Mouse (Mus musculus) left cerebral cortex, postnatal 36 days (tissue): ENCODE measurements at regions not wholly inside any gene's neighbourhood (a gene's known extent, or its start where the extent isn't known, plus 50 kb on each side); places are given as distances from the start of the nearest gene placed in this dataset.

Experiments
- DNase-seq, 2 experiments: peaks; one replicate each; pipeline ENCODE4 v3.0.0; 2021 to 2022; ENCODE audit warnings: low spot score in 2 of 2, mixed read lengths in 1 of 2
- intact Hi-C: fragments of 180-260 bp; cut with DNase I; formaldehyde crosslinking; loops from one replicate; pipeline ENCODE4 v1.15.1; 2025

- intact Hi-C loops, result loop anchor here (5.0 to 10.0 kb wide), 3 partner anchors 58 to 345 kb away; no protein-coding TSS in a partner anchor
- no peak for DNase-seq
Measured at GRCm38 (mm10) chr4:33739211-33739904, 185.0 kb upstream of the Cnr1 start.

DNA sequence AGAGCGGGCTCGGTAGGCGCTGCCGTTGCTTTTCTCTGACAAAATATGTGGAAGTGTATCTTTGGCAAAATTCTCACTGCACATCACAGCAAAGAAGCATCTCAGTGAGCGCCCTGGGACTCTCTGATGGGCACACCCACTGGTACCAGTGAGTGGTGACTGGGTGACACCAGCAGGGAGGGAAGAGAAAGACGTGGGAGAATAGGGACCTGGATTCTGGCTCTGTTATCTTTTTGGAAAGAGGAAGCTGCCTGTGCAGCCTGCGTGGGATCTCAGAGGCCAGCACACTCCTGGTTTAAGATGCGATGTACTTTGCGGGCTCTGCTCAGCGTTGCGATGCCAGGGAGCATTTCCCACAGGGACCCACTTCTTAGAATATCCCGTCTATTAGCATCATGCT lies 183.4 kb upstream of the Cnr1 start:
- intact Hi-C loops, result no loop called here
- DNase-seq, result no peak

- no peak for DNase-seq
- intact Hi-C loops, result no loop called here
Measured at GRCm38 (mm10) chr4:33745180-33745579, 179.2 kb upstream of the Cnr1 start.

GRCm38 (mm10) chr4:33747316-33747895 lies 177.0 kb upstream of the Cnr1 start:
- intact Hi-C loops, result no loop called here
- peak in 1 of 2 experiments; percentile 19 for DNase-seq

GRCm38 (mm10) chr4:33767721-33768120 lies 156.7 kb upstream of the Cnr1 start:
- intact Hi-C loops, result no loop called here

GRCm38 (mm10) chr4:33786027-33786426 lies 138.4 kb upstream of the Cnr1 start:
- intact Hi-C loops, result no loop called here
- DNase-seq, result no peak

More at GRCm38 (mm10) chr4:33767721-33768120, 156.7 kb upstream of the Cnr1 start:
- no peak for DNase-seq

DNA sequence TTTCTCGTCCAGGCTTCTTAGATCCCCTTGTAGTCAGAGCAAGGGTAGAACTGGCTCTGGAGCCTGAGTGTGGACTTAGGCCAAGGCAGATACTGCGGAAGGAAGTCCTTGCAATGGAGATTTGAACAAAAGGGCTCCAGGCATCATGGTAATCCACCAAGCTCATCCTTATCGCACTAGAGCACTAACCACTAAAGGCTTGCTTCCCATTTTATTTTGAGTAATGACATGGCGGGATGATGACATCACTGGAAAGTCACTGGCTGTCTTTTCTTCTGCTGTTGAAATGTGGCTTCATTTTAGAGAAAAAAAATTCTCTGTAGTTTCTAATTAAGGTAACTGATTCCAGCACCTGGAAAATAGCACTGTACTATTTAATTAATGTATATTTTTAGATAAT lies 137.4 kb upstream of the Cnr1 start:
- intact Hi-C loops, result no loop called here
- no peak for DNase-seq

DNA sequence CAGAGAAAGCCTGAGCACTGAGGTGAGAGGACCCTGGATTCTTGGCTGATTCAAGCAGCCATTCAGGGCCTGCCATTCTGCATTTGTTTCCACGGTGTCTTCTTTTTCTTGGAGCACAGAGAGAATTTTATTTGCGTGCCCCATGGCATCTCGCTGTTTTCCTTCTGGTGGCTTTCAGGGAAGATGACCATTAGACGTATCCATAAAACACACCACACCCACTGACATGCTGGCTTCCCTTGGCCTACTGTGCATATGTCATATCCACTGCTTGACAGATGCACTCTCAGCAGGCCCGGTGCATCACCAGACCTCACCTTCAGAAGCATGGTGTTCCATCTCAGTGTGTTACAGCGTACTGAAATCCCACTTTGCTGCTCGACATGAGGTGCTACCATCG lies 131.0 kb upstream of the Cnr1 start:
- intact Hi-C loops, result no loop called here
- no peak for DNase-seq

DNA sequence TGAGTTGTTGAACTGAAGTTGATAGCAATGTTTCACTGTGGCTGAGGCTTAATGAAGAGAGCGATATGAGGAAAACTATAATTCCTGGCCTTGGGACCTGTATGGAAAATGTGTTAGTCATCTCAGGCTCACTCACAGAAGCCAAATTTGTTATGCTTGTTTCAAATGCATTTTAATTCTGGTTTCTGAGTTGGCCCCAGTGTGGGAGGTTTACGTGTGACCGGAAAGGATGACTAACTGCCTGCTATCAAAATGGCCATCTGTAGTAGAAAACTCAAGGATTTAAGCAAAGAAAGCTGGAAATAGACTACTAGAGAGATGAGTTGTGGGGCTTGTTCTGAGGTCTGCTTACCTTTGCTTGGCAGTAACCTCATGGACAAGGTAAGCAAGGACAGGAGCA lies 128.9 kb upstream of the Cnr1 start:
- DNase-seq, result peak; percentile 17 to 19
- intact Hi-C loops, result loop anchor here (5.0 kb wide), 1 partner anchor 58 kb away; no protein-coding TSS in a partner anchor

DNA sequence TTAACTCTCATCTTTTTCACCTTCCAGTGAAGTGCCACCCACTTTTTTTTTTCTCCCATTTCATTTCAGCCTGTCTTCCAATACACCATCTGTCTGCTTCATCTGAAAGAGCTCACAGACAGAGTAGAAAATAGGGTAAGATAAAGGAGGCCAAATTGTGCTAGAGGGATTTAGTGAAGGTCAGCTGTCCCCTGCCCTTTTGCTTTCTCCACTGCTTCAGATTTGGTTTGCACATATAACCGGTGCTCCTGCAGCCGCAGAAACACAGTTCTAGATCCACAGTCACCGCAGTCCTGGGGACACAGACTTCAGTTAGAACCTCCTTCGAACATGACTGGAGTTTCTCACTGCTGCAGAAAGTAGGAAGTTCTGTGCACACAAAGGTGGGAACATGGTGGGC lies 126.4 kb upstream of the Cnr1 start:
- intact Hi-C loops, result loop anchor here (5.0 kb wide), 1 partner anchor 61 kb away; no protein-coding TSS in a partner anchor
- DNase-seq, result peak; percentile 18 to 21

- no peak for DNase-seq
- intact Hi-C loops, result loop anchor here (5.0 kb wide), 1 partner anchor 61 kb away; no protein-coding TSS in a partner anchor
Measured at GRCm38 (mm10) chr4:33798654-33799053, 125.7 kb upstream of the Cnr1 start.

DNA sequence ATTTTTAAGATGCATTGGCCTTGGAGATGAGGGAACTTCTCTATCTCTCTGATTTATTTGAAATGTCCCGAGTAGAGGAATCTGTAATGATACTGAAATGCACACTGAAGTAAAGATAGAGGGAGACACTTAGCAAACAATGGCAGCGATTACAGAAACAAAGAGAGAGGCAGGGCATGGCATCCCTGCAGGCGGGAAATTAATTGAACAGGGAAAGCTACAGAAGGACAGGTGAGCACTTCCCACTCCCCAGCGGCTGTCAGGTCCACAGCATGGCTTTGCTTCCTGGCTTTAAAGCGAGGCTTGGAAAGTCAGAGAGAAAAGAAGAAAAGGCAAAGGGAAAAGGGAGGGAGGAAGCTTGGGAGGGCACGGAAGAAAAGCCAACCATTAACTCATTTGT lies 125.3 kb upstream of the Cnr1 start:
- intact Hi-C loops, result loop anchor here (5.0 kb wide), 1 partner anchor 62 kb away; no protein-coding TSS in a partner anchor
- no peak for DNase-seq

DNA sequence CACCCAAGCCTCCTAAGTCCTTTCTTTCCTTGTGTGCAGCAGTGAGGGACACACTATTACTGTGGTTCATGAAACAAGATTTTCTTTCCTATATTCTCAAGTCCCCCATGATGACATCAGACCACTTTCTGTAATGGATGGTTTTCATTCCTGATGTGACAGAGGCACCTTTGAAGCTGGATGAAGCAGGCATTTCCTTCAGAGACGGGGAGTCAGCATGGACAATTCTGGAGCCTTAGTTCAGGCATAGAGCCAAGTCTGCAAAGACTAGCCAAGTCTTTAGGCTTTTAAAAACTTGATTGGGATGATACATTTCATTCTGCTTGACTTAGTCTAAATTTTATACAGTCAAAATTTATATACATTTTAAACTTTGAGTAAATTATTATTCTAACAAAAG lies 124.6 kb upstream of the Cnr1 start:
- intact Hi-C loops, result loop anchor here (5.0 kb wide), 1 partner anchor 63 kb away; no protein-coding TSS in a partner anchor
- DNase-seq, result no peak

- intact Hi-C loops, result no loop called here
- no peak for DNase-seq
Measured at GRCm38 (mm10) chr4:33812338-33812737, 112.1 kb upstream of the Cnr1 start.

DNA sequence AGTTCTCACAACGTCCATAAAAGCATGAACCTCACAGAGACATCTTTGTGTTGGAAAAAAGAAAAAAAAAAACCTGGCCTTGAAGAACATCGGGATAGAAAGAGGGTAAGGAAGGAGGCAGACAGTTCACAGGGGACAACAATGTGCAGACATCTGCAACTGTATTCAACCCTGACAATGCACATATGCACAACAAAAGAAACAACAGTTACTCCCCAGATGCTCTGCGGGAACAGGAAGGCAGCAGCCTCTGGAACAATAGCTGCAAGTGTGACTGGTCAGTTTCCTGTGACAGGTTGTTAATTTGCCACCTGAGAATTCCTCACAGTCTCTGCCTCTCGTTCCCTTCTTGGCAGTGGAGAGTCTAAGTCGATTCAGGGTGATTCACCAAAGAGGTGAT lies 100.5 kb upstream of the Cnr1 start:
- no peak for DNase-seq

DNA sequence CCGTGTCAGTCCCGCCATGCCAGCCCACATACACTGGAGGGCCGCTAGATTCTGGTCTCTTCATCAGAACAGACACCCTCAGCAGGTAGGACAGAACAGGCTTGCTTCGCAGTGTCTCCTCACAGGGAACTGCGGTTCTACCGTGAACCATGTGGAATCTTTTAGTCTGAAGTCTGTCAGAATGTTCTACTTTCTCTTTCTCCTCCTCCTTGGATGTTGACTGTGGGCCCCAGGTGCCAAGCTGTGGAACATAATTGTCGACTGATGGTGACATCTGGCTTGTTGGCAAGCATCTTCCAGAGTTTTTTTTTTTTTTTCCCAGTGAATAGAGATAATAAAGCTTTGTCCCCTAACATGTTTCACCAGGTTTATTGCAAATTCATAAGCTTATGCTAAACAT lies 91.3 kb upstream of the Cnr1 start:
- intact Hi-C loops, result no loop called here
- DNase-seq, result no peak

More for the DNA sequence above, 100.5 kb upstream of the Cnr1 start:
- intact Hi-C loops, result no loop called here

DNA sequence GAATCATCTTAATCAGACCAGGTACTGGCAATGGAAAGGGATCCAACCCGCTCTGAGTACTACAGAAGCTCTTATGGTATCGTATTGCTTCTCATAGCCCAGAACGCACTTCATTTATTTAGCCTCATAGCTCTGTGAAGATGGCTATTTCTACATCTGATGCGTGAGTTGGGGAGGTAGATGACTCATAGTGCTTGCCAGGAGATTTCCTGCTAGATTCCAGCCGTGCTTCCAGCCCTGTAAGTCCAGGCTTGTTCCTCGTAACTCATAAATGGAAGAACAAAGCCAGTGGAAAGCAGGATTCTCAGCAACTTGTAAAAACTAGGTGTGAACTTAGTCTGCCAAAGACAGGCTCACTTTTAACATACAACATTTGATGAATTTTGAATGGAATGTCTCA lies 86.0 kb upstream of the Cnr1 start:
- intact Hi-C loops, result no loop called here
- DNase-seq, result no peak

- no peak for DNase-seq
- intact Hi-C loops, result no loop called here
Measured at GRCm38 (mm10) chr4:33840119-33840518, 84.3 kb upstream of the Cnr1 start.

- intact Hi-C loops, result no loop called here
- no peak for DNase-seq
Measured at GRCm38 (mm10) chr4:33845611-33846395, 78.6 kb upstream of the Cnr1 start.

GRCm38 (mm10) chr4:33850249-33850648 lies 74.1 kb upstream of the Cnr1 start:
- no peak for DNase-seq
- intact Hi-C loops, result no loop called here
